ENCODE assay signal across 34 mouse cellular contexts in genomic region chr10:96094559-96094958, GRCm38 (mm10). TPM values are rescaled to one million over a fixed set of nuclear protein-coding genes. Genes with fewer than 3 reads are reported as not detected.
A peak's percentile ranks its signal among the peaks of the same experiment; 100 is the strongest.
DNase-seq lines count a peak whose midpoint lies in the region; ATAC-seq and TF ChIP-seq lines count a peak whose summit lies in the region.
"Had no signal": no experiment of that assay in that cellular context is flagged by ENCODE, and none has a peak within 500 bp of the region (broad histone marks: within the 10 kb centered on the region; RNA-seq: fewer than 3 reads in every experiment).

No protein-coding gene starts in this region.

- H3K4me3 ChIP-seq in forebrain, embryonic 16.5 days (replicated peaks; ENCODE audit: low read length), result no peak overlapping the region
- no peak overlapping the region for H3K4me3 ChIP-seq in forebrain, embryonic 14.5 days (ENCODE audit: low read depth, low read length)
- no peak overlapping the region for H3K4me3 ChIP-seq in layer of hippocampus, adult 2 months
- H3K4me3 ChIP-seq: embryonic facial prominence, embryonic 10.5 days; embryonic facial prominence, embryonic 13.5 days; erythroblast, embryonic 14.5 days; gastrocnemius, adult 2 months; heart, embryonic 12.5 days; heart, embryonic 15.5 days; hindbrain, embryonic 10.5 days; hindbrain, embryonic 13.5 days; intestine, embryonic 15.5 days had no signal

- no peaks in the 10 kb centered on the region for H3K36me3 ChIP-seq in forebrain, embryonic 16.5 days (ENCODE audit: control insufficient read depth, insufficient read depth)
- no peaks in the 10 kb centered on the region for H3K36me3 ChIP-seq in forebrain, embryonic 14.5 days (ENCODE audit: control insufficient read depth, insufficient read depth, low read length)
- H3K36me3 ChIP-seq: embryonic facial prominence, embryonic 10.5 days; embryonic facial prominence, embryonic 13.5 days; G1E; heart, embryonic 12.5 days; heart, embryonic 15.5 days; hindbrain, embryonic 10.5 days; hindbrain, embryonic 13.5 days; intestine, embryonic 15.5 days had no signal

- peak; percentile 76; the same call in 1 of the 2 replicates for ATAC-seq in forebrain, embryonic 16.5 days
- ATAC-seq in forebrain, embryonic 14.5 days, result no peak
- ATAC-seq: hindbrain, embryonic 16.5 days; intestine, embryonic 15.5 days; Patski had no signal

- no peak for TF ChIP-seq CTCF in layer of hippocampus, adult 2 months (conservative IDR thresholded peaks at IDR 0.05)

- no peak overlapping the region for H3K9ac ChIP-seq in forebrain, embryonic 16.5 days (replicated peaks; ENCODE audit: low read depth, low read length)
- H3K9ac ChIP-seq in forebrain, embryonic 14.5 days (ENCODE audit: low read length), result no peak overlapping the region
- H3K9ac ChIP-seq: embryonic facial prominence, embryonic 13.5 days; heart, embryonic 12.5 days; heart, embryonic 15.5 days; hindbrain, embryonic 13.5 days; intestine, embryonic 15.5 days had no signal

- no peaks in the 10 kb centered on the region for H3K27me3 ChIP-seq in forebrain, embryonic 16.5 days (replicated peaks; ENCODE audit: control insufficient read depth, insufficient read depth, low read length)
- no peaks in the 10 kb centered on the region for H3K27me3 ChIP-seq in forebrain, embryonic 14.5 days (replicated peaks; ENCODE audit: control insufficient read depth, insufficient read depth, low read length)
- H3K27me3 ChIP-seq: CH12.LX; embryonic facial prominence, embryonic 13.5 days; heart, embryonic 12.5 days; heart, embryonic 15.5 days; hindbrain, embryonic 13.5 days; intestine, embryonic 15.5 days; Patski had no signal

- no peaks in the 10 kb centered on the region for H3K9me3 ChIP-seq in forebrain, embryonic 16.5 days (ENCODE audit: control insufficient read depth, low read length)
- H3K9me3 ChIP-seq in forebrain, embryonic 14.5 days (replicated peaks; ENCODE audit: control insufficient read depth, low read length), result no peaks in the 10 kb centered on the region
- H3K9me3 ChIP-seq: embryonic facial prominence, embryonic 10.5 days; embryonic facial prominence, embryonic 13.5 days; G1E; heart, embryonic 12.5 days; heart, embryonic 15.5 days; hindbrain, embryonic 10.5 days; hindbrain, embryonic 13.5 days; intestine, embryonic 15.5 days had no signal

- no peak for DNase-seq in forebrain, embryonic 14.5 days (ENCODE audit: low spot score)
- no peak for DNase-seq in layer of hippocampus, adult 2 months (ENCODE audit: low spot score in 2 of 2)
- no peak for DNase-seq in layer of hippocampus, adult 8-10 months (ENCODE audit: low spot score in 2 of 2)
- peak; percentile 11 for DNase-seq in ZHBTc4 (ENCODE audit: low read depth, low spot score)
- no peak for DNase-seq in lung, postnatal 25 days (ENCODE audit: low spot score)
- DNase-seq: adrenal gland, adult 2 months; adrenal gland, postnatal 14 days; B cell, adult 2 months; cerebellum, adult 11-12 months; cerebellum, adult 8-10 months; cerebellum, postnatal 36 days; embryo, embryonic 11 days; gastrocnemius, adult 2 months; gastrocnemius, postnatal 14 days; heart, adult 18-20 months; heart, postnatal 10 days; heart, postnatal 36 days; kidney, adult 11 months had no signal

- 32% methylated on average over 2 of the region's 2 CpGs for WGBS in forebrain, embryonic 16.5 days
- 49% methylated on average over 2 of the region's 2 CpGs for WGBS in forebrain, embryonic 14.5 days

- H3K4me2 ChIP-seq in forebrain, embryonic 16.5 days (ENCODE audit: low read length), result no peak overlapping the region
- no peak overlapping the region for H3K4me2 ChIP-seq in forebrain, embryonic 14.5 days (ENCODE audit: low read length)
- H3K4me2 ChIP-seq: embryonic facial prominence, embryonic 13.5 days; heart, embryonic 12.5 days; heart, embryonic 15.5 days; hindbrain, embryonic 13.5 days; intestine, embryonic 15.5 days had no signal

- H3K27ac ChIP-seq in forebrain, embryonic 16.5 days (ENCODE audit: low read length), result no peak overlapping the region
- no peak overlapping the region for H3K27ac ChIP-seq in forebrain, embryonic 14.5 days (ENCODE audit: low read depth, low read length)
- H3K27ac ChIP-seq in layer of hippocampus, adult 2 months, result peak overlapping the region; percentile 81
- H3K27ac ChIP-seq: embryonic facial prominence, embryonic 10.5 days; embryonic facial prominence, embryonic 13.5 days; gastrocnemius, adult 2 months; heart, embryonic 15.5 days; hindbrain, embryonic 10.5 days; hindbrain, embryonic 13.5 days; intestine, embryonic 15.5 days had no signal

- 0 out of 2 replicates have a peak, but pooled peaks cover 6% of the 10 kb centered on the region for H3K4me1 ChIP-seq in forebrain, embryonic 16.5 days (replicated peaks; ENCODE audit: control insufficient read depth, insufficient read depth, low read length)
- no peaks in the 10 kb centered on the region for H3K4me1 ChIP-seq in forebrain, embryonic 14.5 days (ENCODE audit: control insufficient read depth, insufficient read depth, low read length)
- H3K4me1 ChIP-seq: embryonic facial prominence, embryonic 13.5 days; intestine, embryonic 15.5 days had no signal

RNA-seq across cellular contexts. Expression of gene Gm5426, which starts 41.8 kb away (rescaled TPM):
- not detected in 2 replicates for polyA plus RNA-seq in forebrain, embryonic 16.5 days (2015; fragmentation: Nextera tagmentation; extraction: Ambion mirVana)
- not detected in 2 replicates for polyA plus RNA-seq in forebrain, embryonic 14.5 days (2014; fragmentation: Nextera tagmentation; extraction: Ambion mirVana)
- total RNA-seq in layer of hippocampus, adult 2 months (2021), result not detected
- total RNA-seq in layer of hippocampus, adult 8-10 months (2022), result not detected
- total RNA-seq: adrenal gland, adult 2 months; adrenal gland, postnatal 14 days; adrenal gland, postnatal 4 days; CH12.LX; G1E; gastrocnemius, adult 2 months; gastrocnemius, postnatal 14 days; heart, adult 18-20 months; heart, postnatal 10 days; heart, postnatal 36 days had no signal
- polyA plus RNA-seq: adrenal gland, adult 2 months; cortical plate, adult 2 months; embryonic facial prominence, embryonic 10.5 days; embryonic facial prominence, embryonic 13.5 days; erythroblast, embryonic 14.5 days; G1E; gonadal fat pad, adult 2 months; heart, embryonic 12.5 days; heart, embryonic 15.5 days; hindbrain, embryonic 10.5 days; hindbrain, embryonic 13.5 days; hindbrain, embryonic 16.5 days; intestine, embryonic 15.5 days; Patski had no signal
